Mouse (Mus musculus) intestine, embryonic 16.5 days (tissue): ENCODE measurements at regions not wholly inside any gene's neighbourhood (a gene's known extent, or its start where the extent isn't known, plus 50 kb on each side); places are given as distances from the start of the nearest gene placed in this dataset.

Experiments
- ATAC-seq: fragments of 200-750 bp; cut with Nextera tagmentation; 2 replicates; pipeline ENCODE4 v1.8.0; 2017; ENCODE audit warnings: moderate TSS enrichment, moderate library complexity
- H3K27ac ChIP-seq: fragments of 300-500 bp; sonication (generic); 2 replicates; pipeline ENCODE4 v1.5.1; 2014; ENCODE audit warnings: mild to moderate bottlenecking, low read length
- H3K27me3 ChIP-seq: fragments of 300-500 bp; sonication (generic); replicated peaks from 2 replicates; pipeline ENCODE4 v1.6.1; 2014; ENCODE audit warnings: low read length, control low read depth, mixed read lengths; ENCODE audit not compliant: control insufficient read depth, insufficient read depth
- H3K36me3 ChIP-seq: fragments of 300-500 bp; sonication (generic); 2 replicates; pipeline ENCODE4 v1.6.1; 2014; ENCODE audit warnings: low read length, control low read depth; ENCODE audit not compliant: control insufficient read depth, insufficient read depth
- H3K4me1 ChIP-seq: fragments of 300-500 bp; sonication (generic); 2 replicates; pipeline ENCODE4 v1.6.1; 2014; ENCODE audit warnings: low read length, control low read depth, mixed read lengths; ENCODE audit not compliant: control insufficient read depth, insufficient read depth
- H3K4me2 ChIP-seq: fragments of 300-500 bp; sonication (generic); 2 replicates; pipeline ENCODE4 v1.6.1; 2014; ENCODE audit warnings: low read depth, low read length, control low read depth
- H3K4me3 ChIP-seq: fragments of 300-500 bp; sonication (generic); 2 replicates; pipeline ENCODE4 v1.5.1; 2014; ENCODE audit warnings: mild to moderate bottlenecking, low read length
- H3K9ac ChIP-seq: fragments of 300-500 bp; sonication (generic); 2 replicates; pipeline ENCODE4 v1.6.1; 2014; ENCODE audit warnings: low read depth, low read length
- H3K9me3 ChIP-seq: fragments of 300-500 bp; sonication (generic); 2 replicates; pipeline ENCODE4 v1.6.1; 2016; ENCODE audit warnings: low read length, control low read depth; ENCODE audit not compliant: control insufficient read depth
- WGBS: fragments of 180-500 bp; shearing (Covaris S2); extraction: QIAGEN DNeasy Blood & Tissue Kit; methylation state at CpG from one replicate; pipeline ENCODE4 v1.1.7; 2014; 5-methylcytosine and 5-hydroxymethylcytosine counted together

DNA sequence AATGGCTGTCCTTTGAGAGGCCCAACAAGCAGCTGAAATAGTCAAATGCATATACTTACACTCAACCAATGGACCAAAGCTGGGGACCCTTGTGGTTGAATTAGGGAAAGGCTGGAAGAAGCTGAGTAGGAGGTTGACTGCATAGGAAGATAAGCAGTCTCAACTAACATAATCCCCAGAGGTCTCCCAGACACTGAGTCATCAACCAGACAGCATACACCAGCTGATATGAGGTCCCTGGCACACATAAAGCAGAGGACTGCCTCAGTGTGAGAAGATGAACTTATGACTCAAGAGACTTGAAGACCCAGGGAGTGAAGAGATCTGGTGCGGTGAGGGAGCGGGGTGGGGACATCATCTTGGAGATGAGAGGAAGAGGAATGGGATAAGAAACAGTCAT, 863.8 kb downstream of the Nap1l3 start:
- no peak for ATAC-seq
- H3K9ac ChIP-seq: no peak overlapping the region
- no peak overlapping the region for H3K4me3 ChIP-seq
- H3K27ac ChIP-seq: no peak overlapping the region
- no peaks in the 10 kb centered on the region for H3K4me1 ChIP-seq
- H3K4me2 ChIP-seq: no peak overlapping the region
- WGBS: 97% methylated on average over 2 of the region's 2 CpGs
- no peaks in the 10 kb centered on the region for H3K9me3 ChIP-seq
- no peaks in the 10 kb centered on the region for H3K27me3 ChIP-seq
- no peaks in the 10 kb centered on the region for H3K36me3 ChIP-seq

DNA sequence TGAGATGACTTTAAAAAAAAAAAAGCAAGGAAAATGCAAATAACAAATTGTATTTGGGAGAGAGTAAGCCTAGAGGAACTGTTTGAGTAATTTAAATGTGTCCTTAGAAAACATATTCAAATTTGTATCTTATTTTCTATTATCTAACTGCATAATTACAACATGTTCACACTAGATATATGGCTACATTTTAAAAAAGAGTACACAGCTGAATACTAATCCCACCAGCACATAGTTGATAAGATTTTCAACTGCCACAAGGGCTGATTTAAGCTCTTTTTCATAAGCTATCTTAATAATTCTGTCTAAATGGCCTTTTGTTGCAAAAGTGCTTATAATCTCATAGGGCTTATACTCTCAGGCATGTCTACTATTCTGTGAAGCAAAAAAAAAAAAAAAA, 877.4 kb downstream of the Nap1l3 start:
- H3K4me3 ChIP-seq: no peak overlapping the region
- H3K4me1 ChIP-seq: no peaks in the 10 kb centered on the region
- no peak overlapping the region for H3K4me2 ChIP-seq
- ATAC-seq: no peak
- H3K27ac ChIP-seq: no peak overlapping the region
- no peak overlapping the region for H3K9ac ChIP-seq
- no peaks in the 10 kb centered on the region for H3K9me3 ChIP-seq
- no peaks in the 10 kb centered on the region for H3K27me3 ChIP-seq
- no peaks in the 10 kb centered on the region for H3K36me3 ChIP-seq

DNA sequence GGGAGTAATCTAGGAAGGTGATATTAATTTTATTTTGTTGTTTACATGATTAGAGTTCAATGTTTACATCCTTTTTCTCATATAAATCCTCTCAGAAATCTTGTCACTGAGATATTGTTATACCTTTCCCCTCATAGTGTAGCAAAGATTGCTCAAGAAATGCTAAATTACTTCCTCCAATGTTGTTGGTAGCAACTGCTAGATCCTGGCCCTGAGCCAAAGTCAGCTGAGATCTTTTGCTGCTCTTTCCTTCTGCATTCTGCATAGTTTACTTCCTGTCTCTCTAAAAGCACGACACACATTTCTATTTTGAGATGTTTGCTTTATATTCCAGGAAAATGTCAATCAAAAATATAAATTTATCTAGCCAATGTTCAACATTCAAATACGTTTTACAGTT, 899.5 kb downstream of the Nap1l3 start:
- peak; percentile 42; the same call in 1 of the 2 replicates for ATAC-seq

DNA sequence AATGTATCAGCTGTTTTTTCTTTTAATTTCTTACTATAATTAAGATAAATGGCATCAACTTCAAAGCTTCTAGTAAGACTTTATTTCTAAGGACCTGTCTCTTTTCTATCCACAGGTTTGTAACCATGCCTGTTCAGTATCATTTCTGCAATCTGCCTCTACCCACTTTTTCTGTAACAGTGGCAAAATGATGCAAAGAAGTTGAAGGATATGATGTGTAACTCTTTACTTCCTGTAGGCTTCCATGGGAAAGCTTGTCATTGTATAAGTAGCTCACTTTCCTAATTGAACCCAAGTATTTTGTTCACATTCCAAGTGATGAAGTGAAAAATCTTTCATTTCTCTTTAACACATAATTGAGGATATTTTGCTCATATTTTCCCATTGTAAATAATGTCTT, 900.0 kb downstream of the Nap1l3 start:
- Histone ChIP-seq H3K4me1 (no peaks in the 10 kb centered on the region), H3K27ac (no peak overlapping the region), H3K4me3 (no peak overlapping the region), H3K4me2 (no peak overlapping the region), H3K9me3 (no peaks in the 10 kb centered on the region), H3K9ac (no peak overlapping the region), H3K36me3 (no peaks in the 10 kb centered on the region), H3K27me3 (no peaks in the 10 kb centered on the region)
- no peak for ATAC-seq

More for the DNA sequence above, 899.5 kb downstream of the Nap1l3 start:
- Histone ChIP-seq H3K9ac (no peak overlapping the region), H3K36me3 (no peaks in the 10 kb centered on the region), H3K9me3 (no peaks in the 10 kb centered on the region), H3K4me3 (no peak overlapping the region), H3K27me3 (no peaks in the 10 kb centered on the region), H3K27ac (no peak overlapping the region), H3K4me2 (no peak overlapping the region), H3K4me1 (no peaks in the 10 kb centered on the region)
- WGBS: 32% methylated on average over 2 of the region's 2 CpGs

DNA sequence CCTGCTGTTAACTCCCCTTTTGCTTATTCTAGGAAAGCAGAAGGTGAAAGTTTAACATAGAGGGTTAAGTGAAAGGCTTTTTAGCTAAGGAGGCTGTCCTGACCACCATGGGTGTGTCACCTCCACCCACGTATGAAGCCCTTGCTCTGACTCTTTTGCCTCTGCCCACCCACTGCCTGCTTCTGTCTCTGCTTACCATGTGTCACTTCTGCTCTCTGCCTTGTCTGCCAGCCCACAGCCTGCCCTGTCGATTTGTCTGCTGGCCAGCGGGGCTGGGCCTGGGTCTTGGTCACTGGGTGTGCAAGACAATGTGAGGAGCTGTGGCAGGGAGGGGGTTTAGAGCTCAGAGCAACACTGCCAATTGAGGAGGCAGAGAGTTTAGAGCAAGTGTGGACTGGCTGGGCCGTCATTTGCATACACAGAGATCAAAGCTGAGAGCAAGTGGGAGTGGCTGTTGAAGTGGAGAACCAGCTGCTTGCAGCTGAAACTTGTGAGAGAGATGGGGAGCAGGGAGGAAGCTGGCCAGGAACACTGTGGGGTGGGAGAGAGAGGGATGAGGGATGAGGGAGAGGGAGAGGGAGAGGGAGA, 917.7 kb downstream of the Nap1l3 start:
- Histone ChIP-seq H3K4me1 (no peaks in the 10 kb centered on the region), H3K9me3 (no peaks in the 10 kb centered on the region), H3K4me3 (no peak overlapping the region), H3K9ac (no peak overlapping the region), H3K4me2 (no peak overlapping the region), H3K27me3 (no peaks in the 10 kb centered on the region), H3K36me3 (no peaks in the 10 kb centered on the region), H3K27ac (no peak overlapping the region)
- 24% methylated on average over 4 of the region's 4 CpGs for WGBS
- ATAC-seq: peak; percentile 42; the same call in 1 of the 2 replicates

DNA sequence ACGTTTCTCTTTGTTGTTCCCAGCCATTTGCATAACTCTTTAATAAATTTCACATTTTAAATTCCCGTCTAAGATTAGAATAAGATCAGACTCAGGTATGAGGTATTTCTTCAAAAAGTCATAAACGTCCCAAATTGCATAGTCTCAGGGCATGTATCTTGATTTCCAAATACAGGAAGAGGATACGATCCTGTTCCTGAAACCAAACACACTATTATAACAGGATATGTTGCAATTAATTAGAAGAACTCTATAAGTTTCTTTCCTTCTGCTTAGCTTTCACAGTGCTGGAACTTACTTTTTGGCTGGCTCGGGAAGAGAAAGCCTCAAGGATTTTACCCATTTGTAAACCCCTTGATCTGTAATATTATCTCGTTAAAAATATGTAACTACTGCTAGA, 968.1 kb downstream of the Nap1l3 start:
- no peaks in the 10 kb centered on the region for H3K27me3 ChIP-seq
- no peaks in the 10 kb centered on the region for H3K9me3 ChIP-seq
- H3K4me1 ChIP-seq: no peaks in the 10 kb centered on the region
- no peak overlapping the region for H3K4me2 ChIP-seq
- no peak overlapping the region for H3K27ac ChIP-seq
- WGBS: 78% methylated on average over 6 of the region's 6 CpGs
- no peak overlapping the region for H3K9ac ChIP-seq
- no peak for ATAC-seq
- H3K4me3 ChIP-seq: no peak overlapping the region
- no peaks in the 10 kb centered on the region for H3K36me3 ChIP-seq
